Mouse (Mus musculus): Measurements from ENCODE around the gene Scn1b. TPM values are rescaled to one million over a fixed set of nuclear protein-coding genes. Genes with fewer than 3 reads are reported as not detected.
A peak's percentile ranks its signal among the peaks of the same experiment; 100 is the strongest.

Scn1b gene
- polyA plus RNA-seq, 1 experiment from 2014 or later, result 1.3 TPM

- peaks cover 24% of the 10 kb centered on the region for H3K4me1 ChIP-seq (replicated peaks)
- no peaks in the 10 kb centered on the region for H3K27me3 ChIP-seq (ENCODE audit: insufficient read depth, poor library complexity, severe bottlenecking)
- H3K9me3 ChIP-seq, result no peaks in the 10 kb centered on the region
- peak overlapping the region; percentile 75 for H3K27ac ChIP-seq
- H3K36me3 ChIP-seq, result no peaks in the 10 kb centered on the region
- peak; percentile 42 for DNase-seq (ENCODE audit: low spot score)
- H3K4me3 ChIP-seq, result 0 out of 2 replicates have a peak overlapping the region, but pooled peaks have one; percentile 13
- 39% methylated on average over 19 of the region's 19 CpGs for WGBS
These were observed 29.5 kb upstream of the Scn1b start for GRCm38 (mm10) chr7:31156034-31156928.

- Histone ChIP-seq H3K4me1 (replicated peaks) (peaks cover 27% of the 10 kb centered on the region), H3K9me3 (no peaks in the 10 kb centered on the region), H3K36me3 (no peaks in the 10 kb centered on the region), H3K27me3 (ENCODE audit: insufficient read depth, poor library complexity, severe bottlenecking) (no peaks in the 10 kb centered on the region), H3K4me3 (0 out of 2 replicates have a peak within 1 kb of the TSS, but pooled peaks have one; percentile 13), H3K27ac (peak within 1 kb of the TSS; percentile 75)
- DNase-seq (ENCODE audit: low spot score), result peak; percentile 41
- WGBS, result 70% methylated on average over 5 of the region's 5 CpGs
These were observed 28.7 kb upstream of the Scn1b start, which contains the start of gene Gramd1a for GRCm38 (mm10) chr7:31155296-31156033. Gene Gramd1a (minus strand): TSS chr7:31155896.

GRCm38 (mm10) chr7:31153536-31154320, 26.9 kb upstream of the Scn1b start:
- Histone ChIP-seq H3K4me1 (replicated peaks) (peaks cover 41% of the 10 kb centered on the region), H3K4me3 (no peak overlapping the region), H3K9me3 (no peaks in the 10 kb centered on the region), H3K27me3 (ENCODE audit: insufficient read depth, poor library complexity, severe bottlenecking) (no peaks in the 10 kb centered on the region), H3K36me3 (no peaks in the 10 kb centered on the region), H3K27ac (no peak overlapping the region)
- no peak for DNase-seq (ENCODE audit: low spot score)
- 92% methylated on average over 6 of the region's 6 CpGs for WGBS

- peak overlapping the region; percentile 89 for H3K4me3 ChIP-seq
- H3K9me3 ChIP-seq, result no peaks in the 10 kb centered on the region
- DNase-seq (ENCODE audit: low spot score), result no peak
- H3K27me3 ChIP-seq (ENCODE audit: insufficient read depth, poor library complexity, severe bottlenecking), result no peaks in the 10 kb centered on the region
- H3K36me3 ChIP-seq, result peaks cover 12% of the 10 kb centered on the region
- peak overlapping the region; percentile 99 for H3K27ac ChIP-seq
- peaks cover 57% of the 10 kb centered on the region for H3K4me1 ChIP-seq (replicated peaks)
- WGBS, result 23% methylated on average over 23 of the region's 23 CpGs
These were observed 24.8 kb upstream of the Scn1b start for GRCm38 (mm10) chr7:31151301-31152241.

DNA sequence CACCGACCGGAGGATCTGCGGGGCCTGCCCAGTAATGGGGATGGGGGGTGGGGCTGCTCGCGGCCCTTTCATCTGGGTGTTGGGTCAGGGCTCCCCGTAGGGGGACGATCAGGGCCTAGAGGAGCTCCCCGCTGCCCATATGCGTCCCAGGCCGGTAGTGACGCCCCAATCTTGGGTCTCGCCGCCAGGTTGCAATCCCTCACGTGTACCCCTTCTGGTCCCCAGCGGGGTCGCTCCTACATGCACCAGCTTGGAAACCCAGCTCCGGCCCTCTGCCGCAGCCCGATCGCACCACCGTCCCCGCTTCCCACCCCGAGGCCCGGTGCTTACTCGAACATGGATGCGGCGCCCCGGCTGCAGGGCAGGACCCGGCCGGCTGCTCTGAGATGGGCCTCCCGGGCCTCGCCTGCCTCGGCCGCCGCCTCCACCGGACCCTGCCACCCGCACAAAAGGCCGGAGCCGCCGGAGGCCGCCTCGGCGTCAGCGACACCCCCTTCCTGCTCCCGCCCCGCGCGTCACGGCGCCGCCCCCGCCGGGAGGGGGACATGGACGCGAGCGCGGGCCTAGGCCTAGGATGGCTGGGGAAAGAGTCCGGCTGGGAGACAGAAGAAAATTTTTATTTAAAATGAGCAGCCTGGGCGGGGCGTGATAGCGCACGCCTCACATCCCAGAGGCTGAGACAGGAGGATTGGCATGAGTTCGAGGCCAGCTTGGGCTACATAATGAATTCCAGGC, 23.9 kb upstream of the Scn1b start:
- H3K4me3 ChIP-seq, result peak overlapping the region; percentile 89
- peak; percentile 87 for DNase-seq (ENCODE audit: low spot score)
- peak overlapping the region; percentile 99 for H3K27ac ChIP-seq
- H3K36me3 ChIP-seq, result peaks cover 20% of the 10 kb centered on the region
- H3K9me3 ChIP-seq, result no peaks in the 10 kb centered on the region
- no peaks in the 10 kb centered on the region for H3K27me3 ChIP-seq (ENCODE audit: insufficient read depth, poor library complexity, severe bottlenecking)
- H3K4me1 ChIP-seq (replicated peaks), result peaks cover 49% of the 10 kb centered on the region
- WGBS, result under 1% methylated on average over 63 of the region's 63 CpGs

- H3K27me3 ChIP-seq (ENCODE audit: insufficient read depth, poor library complexity, severe bottlenecking), result no peaks in the 10 kb centered on the region
- no peaks in the 10 kb centered on the region for H3K9me3 ChIP-seq
- 3% methylated on average over 20 of the region's 20 CpGs for WGBS
- peaks cover 28% of the 10 kb centered on the region for H3K36me3 ChIP-seq
- peak overlapping the region; percentile 89 for H3K4me3 ChIP-seq
- H3K27ac ChIP-seq, result peak overlapping the region; percentile 99
- H3K4me1 ChIP-seq (replicated peaks), result peaks cover 43% of the 10 kb centered on the region
- DNase-seq (ENCODE audit: low spot score), result peak; percentile 47
These were observed 23.2 kb upstream of the Scn1b start for GRCm38 (mm10) chr7:31149751-31150565.

DNA sequence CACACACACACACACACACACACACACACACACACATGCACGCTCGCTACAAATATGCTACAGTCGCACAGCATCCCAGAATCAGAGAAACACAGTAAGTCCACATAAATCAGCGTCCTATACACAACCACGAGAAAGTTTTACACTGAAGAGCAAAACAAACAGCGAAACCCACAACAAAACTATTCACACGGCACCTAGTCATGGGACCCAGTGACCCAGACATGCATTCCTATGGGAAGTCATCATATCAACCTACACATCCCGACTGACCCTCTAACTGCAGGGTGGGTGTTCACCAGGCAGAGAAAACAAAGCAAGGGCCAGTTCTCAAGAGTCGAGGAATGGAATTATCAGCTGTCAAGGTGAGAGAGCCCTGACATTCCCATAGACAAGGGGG, 22.5 kb upstream of the Scn1b start:
- H3K4me1 ChIP-seq (replicated peaks), result peaks cover 42% of the 10 kb centered on the region
- 49% methylated on average over 9 of the region's 9 CpGs for WGBS
- peaks cover 33% of the 10 kb centered on the region for H3K36me3 ChIP-seq
- no peaks in the 10 kb centered on the region for H3K9me3 ChIP-seq
- no peak for DNase-seq (ENCODE audit: low spot score)
- H3K27ac ChIP-seq, result peak overlapping the region; percentile 99
- H3K4me3 ChIP-seq, result peak overlapping the region; percentile 89
- H3K27me3 ChIP-seq (ENCODE audit: insufficient read depth, poor library complexity, severe bottlenecking), result no peaks in the 10 kb centered on the region

DNA sequence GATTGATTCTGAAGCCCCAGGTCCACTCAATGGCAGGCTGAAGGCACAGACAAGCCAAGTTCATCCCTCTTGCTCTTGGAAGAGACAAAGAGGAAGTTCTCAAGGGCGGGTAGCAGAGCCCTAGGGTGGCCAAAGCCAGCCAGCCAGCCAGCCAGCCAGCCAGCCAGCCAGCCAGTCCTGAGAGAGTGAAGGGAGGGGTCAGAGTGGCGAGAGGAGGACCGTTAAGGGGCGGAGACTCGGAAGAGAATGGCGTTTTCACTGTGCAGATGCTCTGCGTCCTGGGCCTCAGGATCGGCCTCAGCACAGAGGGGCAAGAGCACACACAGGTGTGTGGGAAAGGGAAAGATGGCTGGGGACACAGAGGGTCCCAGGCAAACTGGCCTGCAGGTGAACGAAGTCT, 22.0 kb upstream of the Scn1b start:
- Histone ChIP-seq H3K4me3 (peak overlapping the region; percentile 89), H3K9me3 (no peaks in the 10 kb centered on the region), H3K36me3 (peaks cover 38% of the 10 kb centered on the region), H3K27ac (peak overlapping the region; percentile 99), H3K4me1 (replicated peaks) (peaks cover 42% of the 10 kb centered on the region), H3K27me3 (ENCODE audit: insufficient read depth, poor library complexity, severe bottlenecking) (no peaks in the 10 kb centered on the region)
- DNase-seq (ENCODE audit: low spot score), result peak; percentile 73
- WGBS, result 8% methylated on average over 9 of the region's 9 CpGs

DNA sequence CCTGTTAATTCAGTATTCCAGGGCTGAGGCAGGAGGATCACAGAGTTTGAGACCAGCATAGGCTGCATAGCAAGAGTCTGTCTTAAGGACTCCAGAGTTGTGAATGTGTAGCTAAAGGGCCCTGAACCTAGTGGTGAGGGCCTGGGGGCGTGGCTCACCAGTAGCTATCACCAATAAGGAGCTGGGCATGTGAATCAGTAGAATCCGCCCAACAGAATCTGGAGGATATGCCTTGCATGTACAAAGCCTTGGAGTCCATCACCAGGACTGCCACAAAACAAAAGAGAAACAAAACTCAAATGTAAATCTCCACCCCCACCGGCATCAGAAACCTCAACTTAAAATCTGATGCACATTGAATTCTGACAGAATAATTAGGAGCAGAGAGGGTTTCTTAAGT, 21.3 kb upstream of the Scn1b start:
- H3K9me3 ChIP-seq, result no peaks in the 10 kb centered on the region
- H3K4me1 ChIP-seq (replicated peaks), result peaks cover 42% of the 10 kb centered on the region
- no peaks in the 10 kb centered on the region for H3K27me3 ChIP-seq (ENCODE audit: insufficient read depth, poor library complexity, severe bottlenecking)
- peaks cover 45% of the 10 kb centered on the region for H3K36me3 ChIP-seq
- no peak for DNase-seq (ENCODE audit: low spot score)
- H3K4me3 ChIP-seq, result peak overlapping the region; percentile 89
- WGBS, result 81% methylated on average over 3 of the region's 3 CpGs
- H3K27ac ChIP-seq, result peak overlapping the region; percentile 99

DNA sequence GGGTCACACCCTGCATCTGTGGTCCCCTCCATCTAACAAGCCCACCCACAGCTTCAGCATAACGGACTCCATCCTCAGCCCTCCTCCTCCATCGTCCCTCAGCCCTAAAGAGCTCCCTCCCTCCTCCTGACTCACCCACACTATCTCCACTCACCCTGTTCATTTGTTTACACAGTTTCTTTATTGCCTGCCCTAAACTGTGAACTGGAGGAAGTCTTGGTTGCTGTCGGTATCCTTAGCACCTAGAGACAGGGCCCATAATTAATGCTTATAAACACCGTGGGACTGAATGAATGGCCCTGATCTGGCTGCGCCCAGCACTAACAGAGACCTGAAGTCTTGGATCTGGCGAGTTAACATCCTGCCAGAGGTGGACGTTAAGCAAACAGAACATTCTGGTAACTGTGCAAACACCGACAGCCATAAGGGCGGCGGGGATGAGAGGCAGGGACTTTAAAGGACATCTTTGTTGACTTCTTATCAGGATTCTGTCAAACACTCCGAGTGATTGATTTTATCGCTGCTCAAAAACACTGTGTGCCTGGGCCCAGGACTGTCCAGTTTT, 18.9 kb upstream of the Scn1b start:
- H3K4me3 ChIP-seq, result no peak overlapping the region
- no peak for DNase-seq (ENCODE audit: low spot score)
- peaks cover 30% of the 10 kb centered on the region for H3K4me1 ChIP-seq (replicated peaks)
- no peak overlapping the region for H3K27ac ChIP-seq
- 89% methylated on average over 12 of the region's 12 CpGs for WGBS
- H3K27me3 ChIP-seq (ENCODE audit: insufficient read depth, poor library complexity, severe bottlenecking), result no peaks in the 10 kb centered on the region
- H3K9me3 ChIP-seq, result no peaks in the 10 kb centered on the region
- H3K36me3 ChIP-seq, result peaks cover 69% of the 10 kb centered on the region

Measured in hindbrain, embryonic 10.5 days (tissue).